23 mouse cellular contexts compared by ENCODE assay signal in genomic region chr10:82790504-82790903, GRCm38 (mm10).
"Had no signal": no experiment of that assay in that cellular context is flagged by ENCODE, and none has a peak within 500 bp of the region (broad histone marks: within the 10 kb centered on the region; RNA-seq: fewer than 3 reads in every experiment).

No protein-coding gene starts in this region.

- H3K9ac ChIP-seq: heart, embryonic 12.5 days; hindbrain, embryonic 12.5 days; hindbrain, embryonic 14.5 days; limb, embryonic 13.5 days; limb, embryonic 15.5 days; liver, embryonic 14.5 days had no signal

- H3K27ac ChIP-seq: heart, embryonic 10.5 days; hindbrain, embryonic 10.5 days; hindbrain, embryonic 12.5 days; hindbrain, embryonic 14.5 days; limb, embryonic 13.5 days; limb, embryonic 15.5 days; liver, embryonic 14.5 days had no signal

- DNase-seq: gastrocnemius, postnatal 14 days; gastrocnemius, postnatal 36 days; heart, adult 11 months; heart, postnatal 10 days; heart, postnatal 4 days; kidney, adult 11 months; kidney, adult 2 months; kidney, postnatal 10 days; kidney, postnatal 25 days; layer of hippocampus, adult 9-11 months; layer of hippocampus, postnatal 36 days; left cerebral cortex, postnatal 4 days had no signal

- ATAC-seq: hindbrain, embryonic 16.5 days; intestine, embryonic 16.5 days had no signal

- H3K4me2 ChIP-seq: heart, embryonic 12.5 days; hindbrain, embryonic 12.5 days; hindbrain, embryonic 14.5 days; limb, embryonic 13.5 days; limb, embryonic 15.5 days; liver, embryonic 11.5 days had no signal

- H3K27me3 ChIP-seq: heart, embryonic 12.5 days; hindbrain, embryonic 12.5 days; limb, embryonic 13.5 days; limb, embryonic 15.5 days had no signal

- H3K4me3 ChIP-seq: heart, embryonic 10.5 days; heart, embryonic 12.5 days; hindbrain, embryonic 10.5 days; hindbrain, embryonic 12.5 days; limb, embryonic 13.5 days; limb, embryonic 15.5 days had no signal

- H3K9me3 ChIP-seq: heart, embryonic 10.5 days; hindbrain, embryonic 10.5 days; limb, embryonic 13.5 days; limb, embryonic 15.5 days had no signal

- H3K36me3 ChIP-seq: heart, embryonic 10.5 days; heart, embryonic 12.5 days; hindbrain, embryonic 10.5 days; hindbrain, embryonic 12.5 days; limb, embryonic 13.5 days; limb, embryonic 15.5 days had no signal
